Mouse (Mus musculus) lung, adult 2 months (tissue): ENCODE measurements around the gene Fzd4.

Source experiments
- CTCF ChIP-seq: fragments of 200-500 bp; IDR thresholded peaks from 2 replicates; pipeline ENCODE4 v1.5.1; 2011; ENCODE audit warnings: mild to moderate bottlenecking, low read length, control low read depth; ENCODE audit not compliant: insufficient read depth
- POLR2A ChIP-seq: fragments of 200-500 bp; IDR thresholded peaks from 2 replicates; pipeline ENCODE4 v1.6.1; 2011; ENCODE audit warnings: low read depth, mild to moderate bottlenecking, control low read depth, low read length, borderline replicate concordance; ENCODE audit errors: extremely low read depth

DNA sequence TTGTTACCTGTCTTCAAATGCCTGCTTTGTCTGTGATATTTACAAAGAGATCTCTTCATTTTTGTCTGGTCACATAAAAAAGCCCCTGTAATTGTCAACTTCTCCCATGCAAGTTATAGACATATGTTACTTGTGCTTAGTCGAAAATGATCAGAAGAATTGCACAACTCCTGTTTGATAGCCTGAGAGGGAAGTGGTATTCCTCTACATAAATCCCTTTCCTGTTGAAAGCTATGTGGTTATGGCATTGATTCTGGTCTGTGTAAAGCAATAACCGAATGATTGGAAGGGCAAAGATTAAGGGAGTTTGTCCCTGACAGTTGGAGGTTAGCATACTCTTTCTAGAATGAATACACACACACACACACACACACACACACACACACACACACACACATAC lies 55.5 kb downstream of the Fzd4 start:
- TF ChIP-seq CTCF (no peak), POLR2A (no peak)
